Mouse (Mus musculus) brain, embryonic 14.5 days (tissue): ENCODE data around the gene Krt6b.

ENCODE experiments used
- CTCF ChIP-seq: fragments of 200-500 bp; IDR thresholded peaks from 2 replicates; pipeline ENCODE4 v1.5.1; 2012; ENCODE audit warnings: inconsistent platforms, mild to moderate bottlenecking, moderate library complexity, borderline replicate concordance; ENCODE audit not compliant: insufficient read depth, insufficient read length; ENCODE audit errors: extremely low read depth
- POLR2A ChIP-seq: fragments of 200-500 bp; IDR thresholded peaks from 2 replicates; pipeline ENCODE4 v1.6.1; 2012; ENCODE audit warnings: mild to moderate bottlenecking, inconsistent platforms, borderline replicate concordance; ENCODE audit not compliant: poor library complexity, insufficient read depth, insufficient read length, severe bottlenecking; ENCODE audit errors: extremely low read depth

GRCm38 (mm10) chr15:101647280-101647679 lies 32.8 kb downstream of the Krt6b start, which contains the start of gene Gm5478:
- TF ChIP-seq POLR2A (no peak), CTCF (no peak)
